Mouse (Mus musculus) thymus, postnatal 10 days (tissue): ENCODE measurements around the gene Gm42420.
A peak's percentile ranks its signal among the peaks of the same experiment; 100 is the strongest.

Experiments
- DNase-seq, 2 experiments: peaks; one replicate each; pipeline ENCODE4 v3.0.0; 2021; ENCODE audit warnings: low spot score in 2 of 2

Gene Gm42420

GRCm38 (mm10) chr6:39585517-39585916 lies at the start of gene Gm42420:
TSS of gene Gm42420 (plus strand) at chr6:39585753.
- no peak for DNase-seq

GRCm38 (mm10) chr6:39536621-39537020 lies 48.9 kb upstream of the Gm42420 start:
- DNase-seq: no peak

- DNase-seq: no peak
Measured at GRCm38 (mm10) chr6:39537276-39537675, 48.3 kb upstream of the Gm42420 start.

GRCm38 (mm10) chr6:39538227-39538626 lies 47.3 kb upstream of the Gm42420 start:
- DNase-seq: no peak

GRCm38 (mm10) chr6:39539679-39540155 lies 45.8 kb upstream of the Gm42420 start:
- no peak for DNase-seq

- no peak for DNase-seq
Measured at GRCm38 (mm10) chr6:39540563-39540962, 45.0 kb upstream of the Gm42420 start.

GRCm38 (mm10) chr6:39542631-39543597 lies 42.6 kb upstream of the Gm42420 start:
- peak in 1 of 2 experiments; percentile 17 for DNase-seq

GRCm38 (mm10) chr6:39543769-39544420 lies 41.7 kb upstream of the Gm42420 start:
- DNase-seq: no peak

- DNase-seq: no peak
Measured at GRCm38 (mm10) chr6:39545474-39545873, 40.1 kb upstream of the Gm42420 start.

GRCm38 (mm10) chr6:39548030-39548429 lies 37.5 kb upstream of the Gm42420 start:
- no peak for DNase-seq

GRCm38 (mm10) chr6:39551981-39552636 lies 33.4 kb upstream of the Gm42420 start:
- no peak for DNase-seq

- no peak for DNase-seq
Measured at GRCm38 (mm10) chr6:39554888-39555647, 30.5 kb upstream of the Gm42420 start.

- no peak for DNase-seq
Measured at GRCm38 (mm10) chr6:39555648-39555945, 30.0 kb upstream of the Gm42420 start.

GRCm38 (mm10) chr6:39556900-39557659 lies 28.5 kb upstream of the Gm42420 start:
- DNase-seq: peak in 1 of 2 experiments; percentile 28

GRCm38 (mm10) chr6:39557723-39558261 lies 27.8 kb upstream of the Gm42420 start, which contains the start of gene Dennd2a:
TSS of gene Dennd2a (minus strand) at chr6:39557867.
- DNase-seq: peak; percentile 22 to 37

- no peak for DNase-seq
Measured at GRCm38 (mm10) chr6:39559276-39559939, 26.1 kb upstream of the Gm42420 start.

- DNase-seq: peak; percentile 53 to 73
Measured at GRCm38 (mm10) chr6:39562166-39563015, 23.2 kb upstream of the Gm42420 start.

- peak in 1 of 2 experiments; percentile 36 for DNase-seq
Measured at GRCm38 (mm10) chr6:39567528-39567927, 18.0 kb upstream of the Gm42420 start.

GRCm38 (mm10) chr6:39570426-39570825 lies 15.1 kb upstream of the Gm42420 start:
- no peak for DNase-seq
